Mouse (Mus musculus) neural tube, embryonic 12.5 days (tissue): ENCODE data around the gene Mettl24. TPM values are rescaled to one million over a fixed set of nuclear protein-coding genes. Genes with fewer than 3 reads are reported as not detected.

Experiments
- ATAC-seq: fragments of 200-750 bp; cut with Nextera tagmentation; 2 replicates; pipeline ENCODE4 v1.8.0; 2017; ENCODE audit warnings: low read depth, mild to moderate bottlenecking, moderate TSS enrichment, moderate library complexity; ENCODE audit not compliant: low FRiP score
- H3K27ac ChIP-seq: fragments of 300-500 bp; sonication (generic); 2 replicates; pipeline ENCODE4 v1.5.1; 2016
- H3K27me3 ChIP-seq: fragments of 300-500 bp; sonication (generic); replicated peaks from 2 replicates; pipeline ENCODE4 v1.6.1; 2016; ENCODE audit warnings: mild to moderate bottlenecking
- H3K36me3 ChIP-seq: fragments of 300-500 bp; sonication (generic); 2 replicates; pipeline ENCODE4 v1.6.1; 2016; ENCODE audit warnings: mild to moderate bottlenecking
- H3K4me1 ChIP-seq: fragments of 300-500 bp; sonication (generic); 2 replicates; pipeline ENCODE4 v1.6.1; 2016
- H3K4me2 ChIP-seq: fragments of 300-500 bp; sonication (generic); replicated peaks from 2 replicates; pipeline ENCODE4 v1.6.1; 2016; ENCODE audit warnings: mild to moderate bottlenecking
- H3K4me3 ChIP-seq: fragments of 300-500 bp; sonication (generic); 2 replicates; pipeline ENCODE4 v1.5.1; 2016
- H3K9ac ChIP-seq: fragments of 300-500 bp; sonication (generic); 2 replicates; pipeline ENCODE4 v1.6.1; 2016; ENCODE audit warnings: mild to moderate bottlenecking
- H3K9me3 ChIP-seq: fragments of 300-500 bp; sonication (generic); 2 replicates; pipeline ENCODE4 v1.6.1; 2016; ENCODE audit warnings: mild to moderate bottlenecking
- WGBS: fragments of 180-500 bp; shearing (Covaris S2); methylation state at CpG from one replicate; pipeline ENCODE4 v1.1.7; 2016; 5-methylcytosine and 5-hydroxymethylcytosine counted together
- polyA plus RNA-seq: library from polyadenylated mRNA; unstranded; fragments of >200 nt; fragmentation: Nextera tagmentation; extraction: Ambion mirVana; gene quantifications from 2 replicates; pipeline ENCODE4 v1.2.1, GENCODE M21; 2016

Mettl24 gene
- polyA plus RNA-seq, 1 experiment from 2014 or later = 0.98 TPM

GRCm38 (mm10) chr10:40843841-40844240, 160.8 kb downstream of the Mettl24 start:
- H3K4me1 ChIP-seq = no peaks in the 10 kb centered on the region
- no peak overlapping the region for H3K4me3 ChIP-seq
- no peak overlapping the region for H3K4me2 ChIP-seq
- 85% methylated on average over 5 of the region's 5 CpGs for WGBS
- no peak overlapping the region for H3K9ac ChIP-seq
- no peaks in the 10 kb centered on the region for H3K27me3 ChIP-seq
- no peak overlapping the region for H3K27ac ChIP-seq
- peaks cover 44% of the 10 kb centered on the region for H3K36me3 ChIP-seq
- ATAC-seq = no peak
- no peaks in the 10 kb centered on the region for H3K9me3 ChIP-seq

GRCm38 (mm10) chr10:40844546-40844945, 161.5 kb downstream of the Mettl24 start:
- ATAC-seq = peak; percentile 63; the same call in 1 of the 2 replicates
- no peak overlapping the region for H3K4me2 ChIP-seq
- H3K27ac ChIP-seq = no peak overlapping the region
- no peaks in the 10 kb centered on the region for H3K9me3 ChIP-seq
- no peak overlapping the region for H3K4me3 ChIP-seq
- H3K9ac ChIP-seq = no peak overlapping the region
- WGBS = 78% methylated on average over 10 of the region's 10 CpGs
- no peaks in the 10 kb centered on the region for H3K27me3 ChIP-seq
- peaks cover 44% of the 10 kb centered on the region for H3K36me3 ChIP-seq
- no peaks in the 10 kb centered on the region for H3K4me1 ChIP-seq

- H3K4me2 ChIP-seq = no peak overlapping the region
- no peak overlapping the region for H3K4me3 ChIP-seq
- no peaks in the 10 kb centered on the region for H3K4me1 ChIP-seq
- no peak for ATAC-seq
- 83% methylated on average over 6 of the region's 6 CpGs for WGBS
- H3K27me3 ChIP-seq = no peaks in the 10 kb centered on the region
- no peak overlapping the region for H3K27ac ChIP-seq
- peaks cover 43% of the 10 kb centered on the region for H3K36me3 ChIP-seq
- H3K9me3 ChIP-seq = no peaks in the 10 kb centered on the region
- H3K9ac ChIP-seq = no peak overlapping the region
Observed at GRCm38 (mm10) chr10:40845626-40846025, 162.5 kb downstream of the Mettl24 start.

- H3K36me3 ChIP-seq = peaks cover 29% of the 10 kb centered on the region
- 94% methylated on average over 10 of the region's 10 CpGs for WGBS
- no peak for ATAC-seq
Observed at GRCm38 (mm10) chr10:40847176-40847874, 164.2 kb downstream of the Mettl24 start.

GRCm38 (mm10) chr10:40850644-40851043, 167.6 kb downstream of the Mettl24 start:
- Histone ChIP-seq H3K4me2 (no peak overlapping the region), H3K36me3 (peaks cover 13% of the 10 kb centered on the region), H3K4me1 (no peaks in the 10 kb centered on the region), H3K27ac (no peak overlapping the region), H3K4me3 (no peak overlapping the region), H3K27me3 (no peaks in the 10 kb centered on the region), H3K9ac (no peak overlapping the region), H3K9me3 (no peaks in the 10 kb centered on the region)
- ATAC-seq = no peak
- 92% methylated on average over 2 of the region's 2 CpGs for WGBS

More at GRCm38 (mm10) chr10:40847176-40847874, 164.2 kb downstream of the Mettl24 start:
- Histone ChIP-seq H3K4me3 (no peak overlapping the region), H3K27ac (no peak overlapping the region), H3K9me3 (no peaks in the 10 kb centered on the region), H3K9ac (no peak overlapping the region), H3K4me1 (no peaks in the 10 kb centered on the region), H3K27me3 (no peaks in the 10 kb centered on the region), H3K4me2 (no peak overlapping the region)

- H3K27me3 ChIP-seq = no peaks in the 10 kb centered on the region
- ATAC-seq = no peak
Observed at GRCm38 (mm10) chr10:40851138-40851537, 168.1 kb downstream of the Mettl24 start.

GRCm38 (mm10) chr10:40855616-40856015, 172.5 kb downstream of the Mettl24 start:
- Histone ChIP-seq H3K9ac (no peak overlapping the region), H3K4me1 (no peaks in the 10 kb centered on the region), H3K36me3 (no peaks in the 10 kb centered on the region), H3K27me3 (no peaks in the 10 kb centered on the region), H3K4me2 (no peak overlapping the region), H3K27ac (no peak overlapping the region), H3K9me3 (no peaks in the 10 kb centered on the region), H3K4me3 (no peak overlapping the region)
- no peak for ATAC-seq
- WGBS = 67% methylated on average over 2 of the region's 2 CpGs

More at GRCm38 (mm10) chr10:40851138-40851537, 168.1 kb downstream of the Mettl24 start:
- no peak overlapping the region for H3K9ac ChIP-seq
- H3K4me1 ChIP-seq = no peaks in the 10 kb centered on the region
- H3K27ac ChIP-seq = no peak overlapping the region
- H3K4me3 ChIP-seq = no peak overlapping the region
- H3K36me3 ChIP-seq = peaks cover 12% of the 10 kb centered on the region
- H3K4me2 ChIP-seq = no peak overlapping the region
- H3K9me3 ChIP-seq = no peaks in the 10 kb centered on the region

- Histone ChIP-seq H3K4me2 (no peak overlapping the region), H3K36me3 (no peaks in the 10 kb centered on the region), H3K4me1 (no peaks in the 10 kb centered on the region), H3K9me3 (no peaks in the 10 kb centered on the region), H3K9ac (no peak overlapping the region), H3K4me3 (no peak overlapping the region), H3K27me3 (no peaks in the 10 kb centered on the region), H3K27ac (no peak overlapping the region)
- WGBS = 95% methylated on average over 7 of the region's 7 CpGs
- ATAC-seq = no peak
Observed at GRCm38 (mm10) chr10:40856703-40857102, 173.6 kb downstream of the Mettl24 start.

GRCm38 (mm10) chr10:40857599-40857998, 174.5 kb downstream of the Mettl24 start:
- Histone ChIP-seq H3K9me3 (no peaks in the 10 kb centered on the region), H3K4me1 (no peaks in the 10 kb centered on the region), H3K27ac (no peak overlapping the region), H3K36me3 (no peaks in the 10 kb centered on the region), H3K27me3 (no peaks in the 10 kb centered on the region), H3K4me3 (no peak overlapping the region), H3K4me2 (no peak overlapping the region), H3K9ac (no peak overlapping the region)
- 85% methylated on average over 8 of the region's 8 CpGs for WGBS
- no peak for ATAC-seq

Other genes starting within 250 kb of the Mettl24 start
- gene Slc22a16, start 112.9 kb upstream of the Mettl24 start, polyA plus RNA-seq = not detected in 2 replicates
- gene Ddo, start 53.3 kb upstream of the Mettl24 start, polyA plus RNA-seq = 0.15 and 0.32 TPM in 2 replicates
- gene Cdc40, start 200.0 kb downstream of the Mettl24 start, polyA plus RNA-seq = 36.7 and 36.8 TPM in 2 replicates
- 69.6 and 79.7 TPM in 2 replicates for gene Wasf1, start 200.2 kb downstream of the Mettl24 start, polyA plus RNA-seq